Mouse (Mus musculus) embryo, embryonic 10 days (tissue): ENCODE data around the gene Srrd.

Experiments
- DNase-seq: peaks from one replicate; pipeline ENCODE4 v3.0.0-alpha.2; 2015; ENCODE audit warnings: low spot score

Srrd gene

GRCm38 (mm10) chr5:112288193-112289141, 54.4 kb downstream of the Srrd start:
- no peak for DNase-seq

DNA sequence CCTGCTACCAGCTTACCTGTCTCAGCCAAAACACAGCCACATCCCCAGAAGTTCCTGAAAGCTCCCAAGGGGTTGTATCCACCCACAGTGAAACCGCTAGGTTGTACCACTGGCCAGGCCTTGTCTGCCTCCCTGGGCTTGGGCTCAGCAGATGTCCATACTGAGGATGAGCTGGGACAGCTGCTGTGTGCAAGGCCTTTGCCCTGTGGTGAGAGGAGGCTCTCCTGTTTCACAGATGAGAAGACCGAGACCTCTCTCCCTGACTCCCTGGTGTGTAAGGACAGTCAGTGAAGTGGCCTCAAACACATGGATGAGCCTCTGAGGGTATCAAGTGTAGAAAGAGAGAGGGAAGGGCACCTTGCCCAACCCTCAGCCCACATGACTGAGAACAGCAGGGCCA, 55.2 kb downstream of the Srrd start:
- no peak for DNase-seq
